Mouse (Mus musculus) limb, embryonic 10.5 days (tissue): ENCODE measurements around the gene Gm7233. TPM values are rescaled to one million over a fixed set of nuclear protein-coding genes. Genes with fewer than 3 reads are reported as not detected.
"Not testable (repeated sequence)": the region's sequence is repeated elsewhere in the genome, so short reads cannot be mapped to it uniquely, and the experiment has no call there.

Experiments used
- DNase-seq: peaks from one replicate; pipeline ENCODE4 v3.0.0-alpha.2; 2017; ENCODE audit warnings: low spot score
- H3K27ac ChIP-seq: fragments of 300-500 bp; sonication (generic); 2 replicates; pipeline ENCODE4 v1.5.1; 2016; ENCODE audit warnings: mild to moderate bottlenecking
- H3K27me3 ChIP-seq: fragments of 300-500 bp; sonication (generic); 2 replicates; pipeline ENCODE4 v1.6.1; 2016; ENCODE audit warnings: low read depth, mild to moderate bottlenecking; ENCODE audit not compliant: poor library complexity, severe bottlenecking
- H3K36me3 ChIP-seq: fragments of 300-500 bp; sonication (generic); 2 replicates; pipeline ENCODE4 v1.6.1; 2016; ENCODE audit warnings: mild to moderate bottlenecking, moderate library complexity
- H3K4me1 ChIP-seq: fragments of 300-500 bp; sonication (generic); 2 replicates; pipeline ENCODE4 v1.6.1; 2016
- H3K4me3 ChIP-seq: fragments of 300-500 bp; sonication (generic); 2 replicates; pipeline ENCODE4 v1.5.1; 2016; ENCODE audit warnings: mild to moderate bottlenecking, moderate library complexity
- H3K9me3 ChIP-seq: fragments of 300-500 bp; sonication (generic); replicated peaks from 2 replicates; pipeline ENCODE4 v1.6.1; 2016; ENCODE audit warnings: mild to moderate bottlenecking
- WGBS: fragments of 180-500 bp; shearing (Covaris S2); methylation state at CpG from one replicate; pipeline ENCODE4 v1.1.7; 2016; 5-methylcytosine and 5-hydroxymethylcytosine counted together
- polyA plus RNA-seq: library from polyadenylated mRNA; unstranded; fragments of >200 nt; fragmentation: Nextera tagmentation; extraction: Ambion mirVana; gene quantifications from 2 replicates; pipeline ENCODE4 v1.2.1, GENCODE M21; 2016

Gm7233 gene
- polyA plus RNA-seq = 0.10 TPM in 1 of 2 replicates, not detected in the other

GRCm38 (mm10) chr14:43179567-43179966 lies at the start of gene Gm7233:
Gene Gm7233 (plus strand): TSS chr14:43179867.
- WGBS = 82% methylated on average over 5 of the region's 5 CpGs

DNA sequence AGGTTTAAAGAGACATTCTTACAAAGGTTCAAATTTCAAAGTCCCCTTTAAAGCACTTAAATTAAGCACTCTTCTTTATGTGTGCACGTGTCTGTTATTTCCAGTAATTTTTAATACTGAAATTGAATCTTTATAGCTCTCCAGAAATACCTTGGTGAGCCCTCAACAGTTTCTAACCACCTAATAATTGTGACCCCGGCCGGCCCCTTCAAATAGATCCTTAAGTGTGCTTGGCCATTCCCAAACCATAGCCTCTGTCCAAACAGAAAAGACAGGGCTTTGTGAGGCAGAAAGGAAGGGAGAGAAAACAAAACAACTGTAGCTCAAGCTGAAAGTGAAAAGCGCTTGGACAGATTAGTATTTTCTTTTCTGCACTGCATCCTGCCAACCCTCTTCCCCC lies 12.5 kb upstream of the Gm7233 start:
- H3K4me3 ChIP-seq, H3K27ac ChIP-seq, H3K27me3 ChIP-seq, H3K36me3 ChIP-seq, H3K4me1 ChIP-seq, DNase-seq, H3K9me3 ChIP-seq: not testable (repeated sequence)
- 77% methylated on average over 4 of the region's 4 CpGs for whole genome bisulfite sequencing

More at GRCm38 (mm10) chr14:43179567-43179966, at the start of gene Gm7233:
- not testable (repeated sequence) for H3K27me3 ChIP-seq, DNase-seq, H3K36me3 ChIP-seq, H3K4me1 ChIP-seq, H3K9me3 ChIP-seq, H3K27ac ChIP-seq, H3K4me3 ChIP-seq

DNA sequence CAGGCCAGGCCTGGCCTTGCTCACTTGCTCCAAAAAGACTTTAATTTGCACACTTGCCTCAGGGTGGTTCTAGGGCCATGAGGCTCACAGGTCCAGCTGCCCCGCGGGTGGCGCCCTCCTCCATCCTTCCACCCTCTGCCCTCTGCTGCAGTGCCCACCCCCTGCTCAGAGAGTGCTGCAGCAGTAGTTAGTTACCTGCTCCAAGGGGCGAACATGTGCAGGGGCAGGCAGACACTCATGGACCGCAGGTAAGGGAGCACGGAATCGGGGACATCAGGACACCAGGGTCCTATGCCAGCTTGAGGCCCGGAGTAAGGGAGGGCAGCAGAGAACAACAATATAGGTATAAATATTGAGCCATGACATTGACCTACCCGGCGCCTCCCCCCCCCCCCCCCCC lies 11.7 kb upstream of the Gm7233 start:
- not testable (repeated sequence) for H3K27me3 ChIP-seq, H3K4me3 ChIP-seq, H3K9me3 ChIP-seq, H3K27ac ChIP-seq, H3K36me3 ChIP-seq, DNase-seq, H3K4me1 ChIP-seq
- WGBS = no CpG with 5 or more reads among the region's 10 CpGs

DNA sequence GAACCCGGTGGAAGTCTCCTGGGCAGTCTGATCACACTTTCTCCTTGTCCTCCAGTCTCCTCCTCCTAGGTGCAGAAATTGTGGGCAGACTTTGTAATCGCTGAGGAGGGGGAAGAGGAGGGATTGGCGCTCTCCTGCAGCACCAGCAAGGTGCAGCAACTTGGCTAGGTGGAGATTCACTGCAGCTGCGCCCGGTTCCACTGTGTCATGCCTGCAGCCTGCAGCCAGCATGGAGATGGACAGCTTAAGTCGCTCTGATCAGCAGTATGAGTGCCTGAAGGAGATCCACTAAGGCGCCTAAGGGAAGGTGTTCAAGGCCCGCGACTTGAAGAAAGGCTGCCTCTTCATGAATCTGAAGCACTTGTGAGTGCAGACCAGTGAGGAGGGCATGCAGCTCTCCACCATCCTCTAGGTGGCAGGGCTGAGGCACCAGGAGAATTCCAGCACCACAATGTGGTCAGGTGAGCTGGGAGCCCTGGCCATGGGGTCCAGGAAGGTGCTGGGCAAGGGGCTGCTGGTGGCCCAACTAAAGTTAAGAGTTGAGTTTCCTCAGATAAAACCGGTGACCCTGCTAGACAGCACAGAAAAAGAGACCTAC lies 11.0 kb upstream of the Gm7233 start:
- not testable (repeated sequence) for H3K27ac ChIP-seq, DNase-seq, H3K4me1 ChIP-seq, H3K9me3 ChIP-seq, H3K4me3 ChIP-seq, H3K27me3 ChIP-seq, H3K36me3 ChIP-seq
- WGBS = 17% methylated on average over 1 of the region's 10 CpGs

DNA sequence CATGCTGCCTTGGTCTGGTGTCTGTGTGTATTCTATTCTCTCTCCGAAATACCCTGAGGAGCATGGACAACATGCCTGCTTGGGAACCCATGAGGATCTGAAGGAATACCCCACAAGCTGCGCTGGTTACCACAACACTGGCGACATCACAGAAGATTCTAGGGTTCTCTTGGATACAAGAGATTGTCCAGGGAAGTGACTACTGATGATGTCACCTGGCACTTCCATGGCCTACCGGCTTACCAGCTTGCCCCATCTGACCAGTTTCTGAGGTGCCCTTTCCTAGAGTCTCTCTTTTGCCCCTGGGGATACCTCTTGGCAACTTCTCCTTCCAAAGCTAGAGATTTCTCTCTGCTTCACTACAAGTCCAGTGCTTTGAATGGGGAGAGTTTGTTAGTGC lies 55.5 kb downstream of the Gm7233 start, which contains the start of gene Gm8122:
TSS of gene Gm8122 (minus strand) at position 101 of the 400 bp plus-strand sequence.
- H3K36me3 ChIP-seq, DNase-seq: not testable (repeated sequence)

More for the DNA sequence above, 55.5 kb downstream of the Gm7233 start, which contains the start of gene Gm8122:
- not testable (repeated sequence) for H3K27ac ChIP-seq, H3K4me3 ChIP-seq, H3K27me3 ChIP-seq, H3K4me1 ChIP-seq, H3K9me3 ChIP-seq
- WGBS = 93% methylated on average over 4 of the region's 4 CpGs

Other genes with a start within 250 kb of the Gm7233 start
- not detected in 2 replicates for gene Gm8082, start 186.2 kb upstream of the Gm7233 start, polyA plus RNA-seq
- not detected in 2 replicates for gene Gm10376, start 164.2 kb upstream of the Gm7233 start, polyA plus RNA-seq
- not detected in 2 replicates for gene Gm8094, start 103.2 kb upstream of the Gm7233 start, polyA plus RNA-seq
- not detected in 2 replicates for gene Gm8104, start 79.3 kb upstream of the Gm7233 start, polyA plus RNA-seq
- gene Gm8122, start 55.4 kb downstream of the Gm7233 start, polyA plus RNA-seq = not detected in 2 replicates
- gene Gm8126, start 78.8 kb downstream of the Gm7233 start, polyA plus RNA-seq = not detected in 2 replicates
- gene Gm9732, start 95.2 kb downstream of the Gm7233 start, polyA plus RNA-seq = not detected in 2 replicates
- gene Gm8127, start 114.0 kb downstream of the Gm7233 start, polyA plus RNA-seq = not detected in 2 replicates
- not detected in 2 replicates for gene 1700001F09Rik, start 167.9 kb downstream of the Gm7233 start, polyA plus RNA-seq
- gene Gm8138, start 236.5 kb downstream of the Gm7233 start, polyA plus RNA-seq = not detected in 2 replicates